Mouse (Mus musculus) olfactory bulb, adult 2 months (tissue): ENCODE measurements around the gene Gm49355. TPM values are rescaled to one million over a fixed set of nuclear protein-coding genes. Genes with fewer than 3 reads are reported as not detected.

ENCODE experiments used
- H3K27ac ChIP-seq: fragments of 200-500 bp; 2 replicates; pipeline ENCODE4 v1.5.1; 2012; ENCODE audit warnings: low read depth, low read length; ENCODE audit not compliant: insufficient read depth
- H3K4me1 ChIP-seq: fragments of 200-500 bp; 2 replicates; pipeline ENCODE4 v1.6.1; 2012; ENCODE audit warnings: low read length; ENCODE audit not compliant: control insufficient read depth, insufficient read depth
- H3K4me3 ChIP-seq: fragments of 200-500 bp; 2 replicates; pipeline ENCODE4 v1.5.1; 2012; ENCODE audit warnings: mild to moderate bottlenecking, low read depth, low read length, moderate library complexity; ENCODE audit not compliant: insufficient read depth
- CTCF ChIP-seq: fragments of 200-500 bp; IDR thresholded peaks from 2 replicates; pipeline ENCODE4 v1.5.1; 2012; ENCODE audit warnings: low read depth, mild to moderate bottlenecking, low read length, moderate library complexity; ENCODE audit not compliant: insufficient read depth
- POLR2A ChIP-seq: fragments of 200-500 bp; IDR thresholded peaks from 2 replicates; pipeline ENCODE4 v1.6.1; 2012; ENCODE audit warnings: mild to moderate bottlenecking, low read depth, low read length, moderate library complexity; ENCODE audit not compliant: insufficient read depth
- WGBS: fragments of 180-500 bp; shearing (Covaris S2); methylation state at CpG from one replicate; pipeline ENCODE4 v1.1.7; 2018; 5-methylcytosine and 5-hydroxymethylcytosine counted together
- polyA plus RNA-seq: library from polyadenylated mRNA; stranded (reverse); fragments of >200 nt; gene quantifications from 2 replicates; pipeline ENCODE4 v1.2.4, GENCODE M21; 2012; ENCODE audit warnings: low replicate concordance; ENCODE audit not compliant: missing spikeins, insufficient read depth, insufficient read length

The Gm49355 gene
- polyA plus RNA-seq, 1 experiment, result not detected

DNA sequence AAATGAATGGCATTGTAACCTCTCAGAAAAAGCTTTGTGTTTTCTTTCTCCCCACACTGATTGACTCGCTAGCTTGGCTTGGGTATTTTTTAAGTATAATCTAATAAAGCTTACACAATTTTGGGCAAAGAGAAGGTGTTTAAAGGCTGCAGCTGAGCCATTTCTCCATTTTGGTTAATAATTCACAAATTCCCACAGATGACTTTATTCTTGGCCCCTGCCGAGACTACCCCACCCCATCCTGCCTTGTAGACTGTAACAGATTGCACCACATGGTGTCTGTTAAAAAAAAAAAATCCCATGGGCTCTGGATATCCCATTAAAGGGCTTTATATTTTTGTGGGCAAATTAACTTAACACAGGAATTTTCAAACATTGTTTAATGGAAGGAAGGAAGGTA lies 19.3 kb downstream of the Gm49355 start:
- no peak overlapping the region for H3K4me3 ChIP-seq
- WGBS, result 86% methylated on average over 2 of the region's 2 CpGs
- no peak overlapping the region for H3K27ac ChIP-seq
- TF ChIP-seq POLR2A, result no peak
- TF ChIP-seq CTCF, result no peak
- no peaks in the 10 kb centered on the region for H3K4me1 ChIP-seq

DNA sequence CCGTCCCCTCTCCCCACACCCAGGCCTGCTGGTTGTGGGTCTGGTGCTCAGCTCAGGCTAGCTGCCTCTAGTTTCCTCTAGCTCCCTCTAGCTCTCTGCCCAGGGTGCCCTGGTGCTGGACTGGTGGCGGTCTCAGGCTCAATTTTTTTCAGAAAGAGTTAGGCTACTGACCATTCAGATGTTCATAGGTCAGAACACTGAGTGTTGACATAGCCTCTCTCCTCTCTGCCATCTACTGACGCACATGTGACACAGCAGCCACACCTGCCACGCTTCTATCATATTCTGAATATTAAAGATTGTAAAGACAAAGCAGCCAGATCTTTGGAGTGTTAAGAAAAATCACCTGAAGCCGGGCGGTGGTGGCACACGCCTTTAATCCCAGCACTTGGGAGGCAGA lies 49.8 kb downstream of the Gm49355 start:
- 94% methylated on average over 7 of the region's 7 CpGs for WGBS

DNA sequence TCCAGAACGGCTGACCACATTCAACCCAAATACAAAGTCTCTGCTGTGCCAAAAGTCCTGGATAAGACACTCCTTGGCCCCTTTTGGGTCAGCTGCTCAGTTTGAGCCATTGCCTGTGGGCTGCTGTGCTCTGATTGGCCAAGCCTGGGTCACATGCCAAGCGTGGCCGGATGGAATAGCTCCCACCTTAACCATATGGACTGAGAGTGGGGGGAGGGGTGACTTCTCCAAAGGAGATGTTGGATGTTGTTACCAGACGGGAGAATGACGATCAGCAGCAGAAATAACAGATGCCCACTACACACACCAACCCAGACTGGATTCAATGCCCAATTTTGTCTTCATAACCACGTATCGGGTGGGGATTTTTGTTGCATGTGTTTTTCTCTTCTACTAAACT lies 51.1 kb downstream of the Gm49355 start:
- Histone ChIP-seq H3K27ac (no peak overlapping the region), H3K4me3 (no peak overlapping the region), H3K4me1 (peaks cover 3% of the 10 kb centered on the region)
- TF ChIP-seq POLR2A (no peak), CTCF (no peak)
- 84% methylated on average over 7 of the region's 7 CpGs for WGBS

More for the DNA sequence above, 49.8 kb downstream of the Gm49355 start:
- Histone ChIP-seq H3K4me3 (no peak overlapping the region), H3K4me1 (peaks cover 3% of the 10 kb centered on the region), H3K27ac (no peak overlapping the region)
- TF ChIP-seq POLR2A, result no peak
- TF ChIP-seq CTCF, result no peak

DNA sequence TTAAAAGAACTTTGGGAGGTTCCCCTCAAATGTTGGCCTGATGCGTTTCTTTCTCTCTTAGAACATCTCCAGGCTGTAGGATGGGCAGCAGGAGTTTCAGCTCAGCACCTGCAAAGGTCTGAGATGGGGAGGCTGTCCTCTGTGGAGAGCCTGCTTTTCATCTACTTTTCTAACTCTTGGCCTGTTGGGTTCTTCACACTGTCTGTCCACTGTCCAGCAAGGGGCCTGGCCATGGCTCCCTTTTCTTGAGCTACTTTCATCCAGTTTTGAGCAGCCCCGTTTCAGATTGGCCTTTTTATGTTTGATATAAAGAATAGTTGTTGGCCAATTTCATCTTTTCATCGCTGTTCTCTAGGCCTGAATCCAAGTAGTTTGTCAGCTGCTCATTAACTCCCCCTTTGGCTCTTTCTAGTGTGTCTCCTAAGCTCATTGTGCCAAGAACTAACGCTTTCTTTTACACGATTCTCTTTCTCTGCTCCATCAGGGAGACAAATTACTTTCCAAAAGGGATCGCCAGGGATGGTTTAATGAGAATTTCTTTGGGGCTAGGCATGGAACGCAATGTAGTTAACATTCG lies 53.7 kb downstream of the Gm49355 start:
- Histone ChIP-seq H3K27ac (no peak overlapping the region), H3K4me3 (no peak overlapping the region), H3K4me1 (peaks cover 15% of the 10 kb centered on the region)
- TF ChIP-seq POLR2A, result no peak
- TF ChIP-seq CTCF, result no peak
- WGBS, result 50% methylated on average over 8 of the region's 8 CpGs

DNA sequence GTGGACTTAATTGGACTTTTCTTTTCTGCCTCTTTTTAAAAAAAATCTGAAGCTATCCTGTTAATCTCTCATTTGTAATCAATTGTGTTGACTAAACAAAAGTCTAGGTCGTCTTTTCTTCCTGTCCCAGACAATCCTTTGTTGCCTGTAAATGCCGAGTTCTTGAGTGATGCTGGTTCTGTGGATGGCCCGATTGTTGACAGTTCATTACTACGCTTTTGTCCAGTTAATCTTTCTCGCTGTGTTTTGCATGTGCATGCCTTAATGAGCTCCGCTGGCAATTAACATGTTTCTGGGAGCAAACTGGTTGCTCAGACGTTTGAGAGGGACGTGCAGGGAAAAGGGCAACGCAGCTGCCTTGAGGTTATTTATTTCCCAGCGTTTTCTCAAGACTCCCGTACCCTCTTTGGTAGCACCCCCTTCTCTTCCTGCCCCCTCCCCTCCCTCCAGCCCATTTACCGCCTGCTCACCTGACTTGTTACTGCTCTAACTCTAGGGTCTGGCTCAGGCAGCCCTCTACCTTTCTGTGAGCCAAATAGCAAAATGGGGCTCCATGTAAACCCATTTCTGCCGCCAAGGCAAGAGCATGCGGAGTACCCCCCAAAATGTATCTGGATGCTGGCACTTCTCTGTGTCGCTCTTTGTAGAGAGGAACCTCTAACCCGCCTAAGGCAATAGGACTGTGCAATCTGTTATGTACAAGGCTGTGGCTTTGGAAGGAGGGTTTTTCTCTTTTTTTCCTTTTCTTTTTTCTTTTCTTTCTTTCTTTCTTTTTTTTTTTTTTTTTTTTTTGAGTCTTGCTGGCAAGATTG lies 54.4 kb downstream of the Gm49355 start:
- no peak overlapping the region for H3K4me3 ChIP-seq
- H3K4me1 ChIP-seq, result peaks cover 15% of the 10 kb centered on the region
- 29% methylated on average over 16 of the region's 16 CpGs for WGBS
- TF ChIP-seq CTCF, result no peak
- no peak for TF ChIP-seq POLR2A
- no peak overlapping the region for H3K27ac ChIP-seq

DNA sequence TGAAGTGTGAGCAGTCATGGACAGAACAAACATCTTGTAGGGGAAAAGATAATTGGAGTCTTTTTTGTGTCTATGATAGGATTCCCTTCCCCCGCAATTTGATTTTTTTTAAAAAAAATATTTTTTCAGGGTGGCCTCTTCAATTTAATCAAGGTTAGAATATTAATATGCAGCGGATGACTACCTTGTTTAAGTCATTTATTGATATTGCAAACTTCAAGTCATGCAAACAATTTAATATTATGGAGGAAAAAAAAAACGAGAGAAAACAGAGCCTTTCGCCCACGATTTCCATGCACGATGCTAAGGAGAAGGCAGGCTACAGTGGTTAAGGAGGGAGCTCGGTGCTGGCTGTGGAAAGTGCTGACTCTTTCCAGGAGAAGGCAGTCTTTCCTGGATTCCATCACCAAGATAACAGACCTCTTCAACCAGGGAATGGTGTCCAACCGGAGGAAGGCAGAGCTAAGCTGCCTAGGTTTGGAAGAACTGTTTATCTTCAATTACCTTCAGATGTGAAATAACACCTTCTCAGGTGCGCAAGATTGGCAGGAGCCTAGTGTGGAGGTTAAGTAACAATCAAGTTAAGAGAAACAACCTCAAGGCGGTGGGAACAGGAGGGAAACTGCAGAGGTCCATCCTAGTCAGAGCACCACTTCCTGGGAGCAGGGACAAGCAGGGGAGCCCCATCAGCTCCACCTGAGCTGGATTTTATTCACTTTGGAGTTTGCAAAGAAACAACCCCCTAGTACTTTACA lies 55.2 kb downstream of the Gm49355 start:
- peaks cover 15% of the 10 kb centered on the region for H3K4me1 ChIP-seq
- H3K4me3 ChIP-seq, result no peak overlapping the region
- no peak overlapping the region for H3K27ac ChIP-seq
- WGBS, result 32% methylated on average over 10 of the region's 10 CpGs
- TF ChIP-seq CTCF, result no peak
- TF ChIP-seq POLR2A, result no peak

DNA sequence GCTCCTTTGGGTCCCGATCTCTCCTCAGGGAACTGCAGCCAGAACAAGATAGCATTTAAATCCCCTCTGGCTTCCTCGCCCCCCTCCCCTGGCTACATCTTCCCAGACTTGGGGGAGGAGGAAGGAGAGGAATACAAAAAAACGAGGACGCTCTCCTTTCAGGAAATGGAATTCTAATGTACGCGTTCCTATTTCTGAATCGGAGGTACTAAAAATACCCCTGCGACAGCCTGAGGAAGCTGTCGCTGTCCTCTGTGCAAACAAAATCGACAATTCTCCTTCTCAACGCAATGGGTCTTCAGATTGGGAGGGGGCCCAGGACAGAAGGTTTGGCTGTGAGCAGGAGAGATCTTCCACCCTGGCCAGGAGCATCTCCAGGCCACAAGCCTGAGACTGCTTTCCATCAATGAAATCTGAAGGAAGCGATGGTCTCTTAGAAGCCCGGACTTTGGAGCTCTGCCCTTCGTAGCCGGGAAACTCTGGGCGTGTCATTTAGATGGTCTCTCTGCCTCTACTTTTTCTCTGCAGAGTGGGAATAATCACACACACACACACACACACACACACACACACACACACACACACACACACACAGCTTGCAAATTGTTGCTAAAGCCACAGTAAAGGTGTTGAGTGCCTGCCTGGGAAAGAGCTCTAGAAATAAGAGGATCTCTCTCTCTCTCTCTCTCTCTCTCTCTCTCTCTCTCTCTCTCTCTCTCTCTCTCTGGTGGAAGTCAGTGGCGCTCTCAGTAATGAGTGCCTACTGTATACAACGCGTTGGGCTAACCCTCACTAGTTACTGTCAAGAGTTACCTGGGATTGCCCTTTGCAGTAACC lies 56.7 kb downstream of the Gm49355 start:
- Histone ChIP-seq H3K4me3 (peak overlapping the region; percentile 9; the same call in 1 of the 2 replicates), H3K4me1 (peaks cover 29% of the 10 kb centered on the region), H3K27ac (no peak overlapping the region)
- no peak for TF ChIP-seq CTCF
- TF ChIP-seq POLR2A, result no peak
- 13% methylated on average over 19 of the region's 19 CpGs for WGBS

DNA sequence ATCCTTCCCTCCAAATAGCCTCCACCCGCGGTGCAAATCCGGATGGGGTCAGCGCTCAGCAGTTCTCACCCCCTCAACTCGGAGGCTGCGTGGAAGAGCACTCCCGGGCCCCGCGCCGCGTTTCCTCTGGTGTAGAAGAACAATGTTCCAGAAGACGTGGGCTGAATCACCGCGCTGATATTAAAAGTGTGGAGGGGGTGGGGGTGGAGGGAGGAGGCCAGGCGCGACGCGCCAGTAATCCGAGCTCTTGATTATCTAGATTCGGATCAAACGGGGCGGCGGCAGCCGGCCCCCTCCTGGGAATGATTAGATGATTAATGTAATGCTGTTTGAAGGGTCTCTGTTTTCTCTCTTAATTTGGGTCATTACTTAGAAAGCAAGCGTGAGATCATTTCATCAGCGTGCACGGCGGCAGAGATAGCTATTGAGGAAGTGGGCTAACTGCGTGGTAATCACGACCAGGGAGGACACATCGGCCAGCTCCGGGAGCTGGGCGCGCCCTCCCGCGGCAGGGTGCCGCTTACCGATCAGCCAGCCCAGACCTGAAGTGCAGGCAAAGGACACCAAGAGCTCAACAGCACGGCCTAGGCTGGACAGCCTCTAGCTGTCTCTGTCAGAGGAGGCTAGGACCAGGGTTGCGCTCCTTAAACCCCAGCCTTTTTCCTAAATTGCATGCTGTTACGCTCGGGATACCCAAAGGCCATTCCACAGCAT lies 57.5 kb downstream of the Gm49355 start:
- Histone ChIP-seq H3K4me3 (peak overlapping the region; percentile 9; the same call in 1 of the 2 replicates), H3K27ac (no peak overlapping the region), H3K4me1 (peaks cover 37% of the 10 kb centered on the region)
- TF ChIP-seq POLR2A (no peak), CTCF (no peak)
- 8% methylated on average over 42 of the region's 42 CpGs for WGBS
